Mouse (Mus musculus) heart, embryonic 11.5 days (tissue): ENCODE measurements at regions not wholly inside any gene's neighbourhood (a gene's known extent, or its start where the extent isn't known, plus 50 kb on each side); places are given as distances from the start of the nearest gene placed in this dataset.

Experiments
- ATAC-seq: fragments of 200-750 bp; cut with Nextera tagmentation; replicated peaks from 2 replicates; pipeline ENCODE4 v1.8.0; 2017; ENCODE audit warnings: moderate library complexity; ENCODE audit not compliant: insufficient number of reproducible peaks, low FRiP score, low TSS enrichment
- H3K27ac ChIP-seq: fragments of 300-500 bp; sonication (generic); 2 replicates; pipeline ENCODE4 v1.5.1; 2014; ENCODE audit warnings: mild to moderate bottlenecking, low read depth, low read length
- H3K27me3 ChIP-seq: fragments of 300-500 bp; sonication (generic); 2 replicates; pipeline ENCODE4 v1.6.1; 2014; ENCODE audit warnings: mild to moderate bottlenecking, low read length, mixed read lengths; ENCODE audit not compliant: control insufficient read depth, insufficient read depth
- H3K36me3 ChIP-seq: fragments of 300-500 bp; sonication (generic); 2 replicates; pipeline ENCODE4 v1.6.1; 2014; ENCODE audit warnings: mild to moderate bottlenecking, low read length, moderate library complexity, mixed read lengths; ENCODE audit not compliant: control insufficient read depth, insufficient read depth
- H3K4me1 ChIP-seq: fragments of 300-500 bp; sonication (generic); 2 replicates; pipeline ENCODE4 v1.6.1; 2014; ENCODE audit warnings: low read length; ENCODE audit not compliant: control insufficient read depth, insufficient read depth
- H3K4me2 ChIP-seq: fragments of 300-500 bp; sonication (generic); 2 replicates; pipeline ENCODE4 v1.6.1; 2014; ENCODE audit warnings: mild to moderate bottlenecking, moderate library complexity
- H3K4me3 ChIP-seq: fragments of 300-500 bp; sonication (generic); 2 replicates; pipeline ENCODE4 v1.5.1; 2014; ENCODE audit warnings: low read depth, low read length
- H3K9ac ChIP-seq: fragments of 300-500 bp; sonication (generic); 2 replicates; pipeline ENCODE4 v1.6.1; 2014; ENCODE audit warnings: mild to moderate bottlenecking, low read depth, low read length, moderate library complexity
- H3K9me3 ChIP-seq: fragments of 300-500 bp; sonication (generic); replicated peaks from 2 replicates; pipeline ENCODE4 v1.6.1; 2016; ENCODE audit warnings: low read length; ENCODE audit not compliant: control insufficient read depth
- WGBS: fragments of 180-500 bp; shearing (Covaris S2); extraction: QIAGEN DNeasy Blood & Tissue Kit; methylation state at CpG from one replicate; pipeline ENCODE4 v1.1.7; 2014; ENCODE audit not compliant: insufficient replicate concordance; 5-methylcytosine and 5-hydroxymethylcytosine counted together

GRCm38 (mm10) chr8:116795713-116796112 lies 62.9 kb upstream of the Cdyl2 start:
- H3K9ac ChIP-seq, result no peak overlapping the region
- H3K27me3 ChIP-seq, result no peaks in the 10 kb centered on the region
- peaks cover 3% of the 10 kb centered on the region; the same call in 1 of the 2 replicates for H3K9me3 ChIP-seq
- H3K4me1 ChIP-seq, result no peaks in the 10 kb centered on the region
- no peak overlapping the region for H3K4me3 ChIP-seq
- no peak overlapping the region for H3K4me2 ChIP-seq
- ATAC-seq, result no peak
- WGBS, result 79% methylated on average over 6 of the region's 6 CpGs
- H3K27ac ChIP-seq, result no peak overlapping the region
- no peaks in the 10 kb centered on the region for H3K36me3 ChIP-seq

GRCm38 (mm10) chr8:116793107-116793506 lies 60.3 kb upstream of the Cdyl2 start:
- Histone ChIP-seq H3K9ac (no peak overlapping the region), H3K27ac (no peak overlapping the region), H3K4me1 (no peaks in the 10 kb centered on the region), H3K9me3 (peaks cover 3% of the 10 kb centered on the region; the same call in 1 of the 2 replicates), H3K36me3 (no peaks in the 10 kb centered on the region), H3K4me2 (no peak overlapping the region), H3K27me3 (no peaks in the 10 kb centered on the region), H3K4me3 (no peak overlapping the region)
- no peak for ATAC-seq
- 82% methylated on average over 1 of the region's 1 CpGs for WGBS

GRCm38 (mm10) chr8:116790294-116790693 lies 57.5 kb upstream of the Cdyl2 start:
- 81% methylated on average over 16 of the region's 16 CpGs for WGBS
- Histone ChIP-seq H3K4me2 (no peak overlapping the region), H3K9ac (no peak overlapping the region), H3K36me3 (no peaks in the 10 kb centered on the region), H3K27ac (no peak overlapping the region), H3K4me3 (no peak overlapping the region), H3K9me3 (no peaks in the 10 kb centered on the region), H3K27me3 (no peaks in the 10 kb centered on the region), H3K4me1 (no peaks in the 10 kb centered on the region)
- ATAC-seq, result no peak
